Mouse (Mus musculus): Measurements from ENCODE around the gene Apba1.

The Apba1 gene

GRCm38 (mm10) chr19:23946026-23946685, 187.5 kb downstream of the Apba1 start:
- no peak for DNase-seq

GRCm38 (mm10) chr19:23946751-23947150, 188.1 kb downstream of the Apba1 start:
- DNase-seq = no peak

DNA sequence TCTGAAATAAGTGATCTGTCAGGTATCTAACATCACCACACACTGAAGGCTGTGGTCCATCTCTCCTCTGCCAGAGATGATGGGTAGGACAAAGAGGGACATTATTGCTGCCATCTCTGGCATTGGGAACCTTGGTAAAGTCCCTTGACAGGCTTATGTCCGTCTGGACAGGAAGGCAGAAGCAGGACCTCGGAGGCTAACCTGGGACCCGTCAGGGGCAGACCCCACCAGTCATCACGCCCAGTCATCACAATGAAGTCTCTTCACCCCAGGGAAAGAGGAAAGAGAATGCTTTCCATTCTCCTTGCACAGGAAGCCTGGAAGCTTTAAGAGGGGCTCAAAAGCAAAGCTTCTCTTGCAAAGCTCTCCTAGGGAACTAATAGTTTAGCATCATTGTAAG, 189.2 kb downstream of the Apba1 start:
- no peak for DNase-seq

GRCm38 (mm10) chr19:23948301-23949000, 189.8 kb downstream of the Apba1 start:
- DNase-seq = no peak

GRCm38 (mm10) chr19:23955461-23955860, 196.8 kb downstream of the Apba1 start:
- no peak for DNase-seq

DNA sequence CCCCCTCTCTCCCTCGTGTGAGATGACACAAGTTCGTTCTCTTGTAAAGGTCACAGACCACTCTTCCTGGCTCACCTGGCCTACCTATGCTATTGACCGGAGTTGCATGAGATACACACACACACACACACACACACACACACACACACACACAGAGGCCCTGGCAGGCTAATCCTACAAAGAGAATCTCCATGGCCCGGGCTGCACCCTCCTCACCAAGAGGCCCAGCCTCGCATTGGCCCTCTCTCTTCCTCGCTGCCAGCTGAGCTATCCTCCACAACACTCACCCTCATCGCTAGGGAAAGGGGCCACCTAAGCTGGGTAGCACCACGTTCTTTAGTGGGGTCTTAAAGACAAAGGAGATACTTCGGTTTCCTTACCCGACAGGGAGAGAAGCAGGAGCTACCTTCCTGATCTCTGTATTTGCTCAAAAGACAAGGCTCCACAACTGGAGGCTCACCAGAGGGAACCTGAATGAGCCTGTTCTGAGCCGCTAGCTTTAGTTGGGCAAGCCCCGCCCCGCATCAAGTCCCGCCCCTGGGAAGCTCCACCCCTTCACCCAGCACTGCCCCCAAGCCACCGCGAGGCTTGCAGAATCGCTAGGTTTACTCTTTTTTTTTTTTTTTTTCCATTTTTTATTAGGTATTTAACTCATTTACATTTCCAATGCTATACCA, 197.8 kb downstream of the Apba1 start:
- DNase-seq = peak; percentile 44

DNA sequence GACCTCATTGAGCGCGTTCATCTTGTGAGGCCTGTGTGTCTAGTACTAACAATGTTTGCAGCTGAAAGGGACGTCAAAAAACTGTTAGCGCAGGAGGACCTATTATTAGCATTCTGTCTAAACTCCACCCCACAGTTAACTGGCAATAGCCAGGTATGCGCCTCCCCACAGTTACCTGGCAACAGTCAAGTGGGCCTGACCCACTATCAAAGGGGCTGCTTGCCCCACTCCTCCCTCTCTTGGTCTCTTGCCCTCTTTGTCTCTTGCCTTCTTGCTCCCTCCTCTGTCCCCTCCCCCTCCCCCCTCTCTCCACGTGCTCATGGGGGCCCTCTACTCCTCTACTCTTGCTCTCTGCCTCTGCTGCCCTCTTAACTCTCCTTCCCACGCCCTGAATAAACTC, 198.9 kb downstream of the Apba1 start:
- DNase-seq = no peak

DNA sequence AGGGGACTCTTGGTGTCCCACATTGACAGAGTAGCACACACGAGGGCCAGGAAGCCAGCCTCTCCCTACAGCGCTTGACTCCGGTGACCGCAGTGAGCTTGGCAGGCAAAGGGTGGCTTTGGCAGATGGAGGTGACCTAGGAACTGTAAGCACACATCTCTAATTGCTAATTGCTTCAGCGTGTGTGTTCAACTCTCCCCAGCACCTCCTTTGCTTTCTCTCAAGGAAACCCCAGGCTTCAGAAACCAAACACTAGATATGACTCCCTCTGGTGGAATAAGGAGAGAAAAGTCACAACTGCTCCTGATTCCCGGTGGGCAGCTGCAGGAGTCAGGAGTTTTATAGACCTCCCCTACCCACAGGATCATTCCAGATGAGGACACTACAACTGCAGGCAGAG, 200.2 kb downstream of the Apba1 start:
- DNase-seq = no peak

DNA sequence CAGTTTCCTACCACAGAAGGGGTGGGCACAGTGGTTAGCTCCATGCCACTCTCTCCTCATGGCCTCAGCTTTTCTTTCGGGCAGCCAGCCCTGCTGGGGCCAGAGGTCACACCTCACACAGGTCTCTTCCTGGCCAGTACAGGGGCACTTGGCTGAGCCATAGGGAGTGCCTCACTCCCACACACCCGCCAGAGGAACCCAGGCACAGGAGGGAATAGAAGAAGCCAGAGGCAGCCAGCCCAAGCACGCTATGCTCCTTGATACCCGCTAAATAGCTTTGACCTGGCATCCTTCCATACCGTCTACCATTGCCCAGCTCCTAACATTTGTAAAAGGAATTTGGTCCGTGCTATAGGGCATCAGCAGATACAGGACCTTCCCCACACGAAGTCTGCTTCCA, 201.2 kb downstream of the Apba1 start:
- no peak for DNase-seq

DNA sequence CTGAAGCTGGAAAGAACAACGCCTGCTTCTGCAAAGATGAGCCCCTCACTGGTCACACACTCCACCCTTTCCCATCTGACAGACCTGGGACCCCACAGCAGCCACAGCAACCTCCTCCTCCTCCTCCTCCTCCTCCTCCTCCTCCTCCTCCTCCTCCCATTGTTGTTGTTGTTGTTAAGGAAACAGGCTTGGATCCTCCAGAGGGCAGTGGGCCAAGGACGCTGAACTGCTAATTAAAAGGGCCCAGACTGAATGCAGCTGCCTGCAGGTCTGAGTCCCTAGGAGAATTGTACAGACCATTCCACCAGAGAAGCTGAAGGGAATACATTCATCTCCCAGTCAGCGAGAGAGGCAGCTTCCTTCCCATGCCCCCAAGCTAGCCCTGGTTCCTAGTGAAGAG, 201.6 kb downstream of the Apba1 start:
- no peak for DNase-seq

DNA sequence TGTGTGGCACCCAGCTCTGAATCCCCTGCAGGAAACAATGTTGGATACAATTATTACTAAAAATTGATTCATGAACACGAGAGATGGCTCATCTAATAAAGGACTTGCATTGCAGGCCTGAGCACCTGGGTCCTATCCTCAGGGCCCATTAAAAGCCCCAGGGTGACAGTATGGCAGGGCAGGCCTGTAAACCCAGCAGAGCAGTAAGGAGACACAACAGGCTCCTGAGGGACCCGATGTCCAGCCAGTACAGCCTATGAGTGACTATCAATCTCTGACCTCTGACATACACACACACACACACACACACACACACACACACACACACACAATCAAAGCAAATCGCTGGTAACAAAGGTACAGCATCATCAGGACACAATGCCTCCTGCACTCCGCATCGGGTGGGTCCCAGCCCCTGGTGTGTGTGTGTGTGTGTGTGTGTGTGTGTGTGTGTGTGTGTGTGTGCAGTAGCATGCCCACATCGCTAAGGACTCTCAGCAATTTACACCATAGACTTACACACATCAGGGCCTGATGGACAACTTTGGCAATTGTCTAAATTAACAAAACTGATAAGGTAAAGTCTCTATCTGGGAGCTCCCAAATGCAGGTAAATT, 202.3 kb downstream of the Apba1 start:
- no peak for DNase-seq

- peak; percentile 78 for DNase-seq
These were observed 202.8 kb downstream of the Apba1 start for GRCm38 (mm10) chr19:23961516-23961915.

DNA sequence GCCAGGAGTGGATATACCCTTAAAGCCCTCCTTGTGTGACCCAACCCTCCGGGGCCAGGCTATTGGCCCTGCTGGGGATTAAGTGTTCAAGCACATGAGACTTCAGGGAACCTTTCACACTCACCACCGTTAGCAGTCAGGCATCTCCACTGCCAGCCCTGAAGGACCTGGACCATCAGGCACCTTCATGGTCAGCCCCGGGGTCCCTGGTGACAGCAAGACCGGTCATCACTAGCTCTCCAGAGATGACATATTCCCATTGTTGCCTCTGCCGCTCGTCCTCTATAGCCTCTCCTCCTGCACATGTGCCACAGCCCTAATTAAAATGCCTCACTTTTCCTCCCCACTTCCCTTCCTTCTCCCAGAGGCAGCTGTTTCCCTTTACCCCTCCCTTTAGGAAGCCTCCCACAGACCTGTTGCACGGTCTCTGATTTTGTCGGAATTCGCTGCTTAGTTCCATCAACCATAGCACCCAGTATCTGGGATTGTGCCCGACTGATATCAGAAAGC, 205.8 kb downstream of the Apba1 start:
- no peak for DNase-seq

DNA sequence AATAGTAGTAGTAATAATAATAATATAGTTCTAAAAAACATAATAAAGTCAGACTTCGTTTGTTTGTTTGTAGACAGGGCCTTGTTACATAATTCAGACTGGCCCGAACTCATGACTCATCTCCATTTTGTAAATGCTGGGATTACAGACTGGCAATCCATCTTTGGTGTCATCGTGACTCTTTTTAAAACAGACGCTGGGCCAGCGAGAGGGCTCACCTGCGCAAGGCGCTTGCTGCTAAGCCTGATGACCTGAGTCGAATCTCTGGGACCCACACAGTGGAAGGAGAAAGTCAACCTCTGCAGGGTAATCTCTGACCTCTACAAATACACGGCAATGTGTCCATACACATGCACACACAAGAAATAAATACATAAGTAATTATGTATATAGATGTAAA, 207.7 kb downstream of the Apba1 start:
- DNase-seq = no peak

DNA sequence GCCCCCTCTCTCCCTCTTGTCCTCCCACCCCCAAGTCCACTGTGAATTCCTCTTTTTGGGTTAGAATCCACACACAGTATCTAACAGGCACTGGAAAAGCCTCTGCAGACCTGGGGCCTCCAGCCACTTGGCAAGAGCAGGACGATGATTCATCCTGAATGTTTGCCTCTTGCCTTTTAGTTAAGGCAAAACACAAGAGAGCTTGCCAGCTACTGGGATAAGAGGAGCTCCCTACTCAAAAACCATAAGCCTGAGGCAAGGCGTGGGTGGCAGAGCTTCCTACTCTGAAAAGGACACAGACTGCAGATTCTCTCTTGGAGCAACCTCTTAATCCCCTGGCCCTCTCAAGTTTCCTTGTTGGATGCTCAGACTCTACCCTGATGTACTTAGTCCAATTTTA, 208.5 kb downstream of the Apba1 start:
- DNase-seq = no peak

- DNase-seq = no peak
These were observed 209.6 kb downstream of the Apba1 start for GRCm38 (mm10) chr19:23968125-23968861.

DNA sequence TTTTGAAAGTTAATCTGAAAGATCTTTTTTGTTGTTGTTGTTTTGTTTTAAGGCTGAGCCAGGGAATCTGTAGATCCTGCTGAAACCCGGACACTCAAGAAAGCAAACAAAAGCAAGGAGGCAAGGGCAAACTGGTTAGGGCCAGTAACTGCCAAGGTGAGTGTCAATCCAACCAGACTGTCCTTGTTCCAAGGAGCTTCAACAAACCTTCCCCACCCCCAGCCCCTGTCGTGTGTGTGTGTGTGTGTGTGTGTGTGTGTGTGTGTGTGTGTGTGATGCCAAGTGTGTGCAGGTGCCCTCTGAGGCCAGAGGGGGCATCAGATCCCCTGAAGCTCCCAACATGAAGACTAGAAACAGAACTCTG, 210.2 kb downstream of the Apba1 start:
- no peak for DNase-seq

DNA sequence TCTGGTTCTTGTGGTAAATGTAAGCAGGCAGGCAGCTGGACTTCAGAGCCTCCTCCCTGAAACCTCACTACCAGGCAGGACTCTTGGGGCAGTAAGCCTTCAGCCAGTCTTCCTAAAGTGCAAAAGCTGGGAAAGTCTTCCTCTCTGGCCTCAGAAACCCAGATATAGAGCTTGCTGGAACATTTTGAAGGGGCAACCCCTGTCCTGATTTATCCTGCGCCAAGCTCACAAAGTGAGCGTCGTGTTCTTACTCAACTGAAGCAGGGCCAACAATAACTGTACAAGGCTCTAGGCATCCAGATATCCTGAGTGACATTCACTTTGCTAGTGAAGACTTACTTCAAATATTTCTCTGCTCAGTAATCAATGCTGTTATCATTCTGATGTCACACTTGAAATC, 211.7 kb downstream of the Apba1 start:
- no peak for DNase-seq

- DNase-seq = no peak
These were observed 212.7 kb downstream of the Apba1 start for GRCm38 (mm10) chr19:23971391-23971790.

- DNase-seq = no peak
These were observed 214.4 kb downstream of the Apba1 start for GRCm38 (mm10) chr19:23972881-23973649.

DNA sequence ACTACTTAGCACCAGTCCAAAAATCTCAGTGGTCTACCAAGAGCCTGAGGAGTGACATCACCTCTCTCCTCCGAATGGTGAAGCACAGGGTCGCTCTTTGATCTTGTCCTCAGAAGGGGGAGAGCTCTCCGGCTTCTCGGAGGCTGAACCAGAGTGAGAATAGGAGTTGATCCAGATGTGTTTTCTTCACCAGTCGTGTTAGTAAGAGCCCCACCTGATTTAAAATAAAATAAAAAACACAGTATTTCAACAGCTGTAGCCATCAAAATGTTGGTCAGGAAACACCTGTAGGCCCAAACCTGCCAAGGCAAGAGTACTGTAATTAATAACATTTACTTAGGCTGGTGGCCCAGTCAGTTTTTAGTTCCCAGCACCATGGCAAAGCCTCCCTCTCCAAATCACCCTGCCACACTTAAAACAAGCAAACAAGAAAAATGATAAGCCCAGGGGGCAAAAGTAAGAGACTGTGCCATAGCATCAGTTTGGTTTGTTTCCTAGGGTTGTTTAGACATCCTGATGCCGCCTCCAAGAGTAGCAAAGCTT, 219.3 kb downstream of the Apba1 start:
- DNase-seq = no peak

DNA sequence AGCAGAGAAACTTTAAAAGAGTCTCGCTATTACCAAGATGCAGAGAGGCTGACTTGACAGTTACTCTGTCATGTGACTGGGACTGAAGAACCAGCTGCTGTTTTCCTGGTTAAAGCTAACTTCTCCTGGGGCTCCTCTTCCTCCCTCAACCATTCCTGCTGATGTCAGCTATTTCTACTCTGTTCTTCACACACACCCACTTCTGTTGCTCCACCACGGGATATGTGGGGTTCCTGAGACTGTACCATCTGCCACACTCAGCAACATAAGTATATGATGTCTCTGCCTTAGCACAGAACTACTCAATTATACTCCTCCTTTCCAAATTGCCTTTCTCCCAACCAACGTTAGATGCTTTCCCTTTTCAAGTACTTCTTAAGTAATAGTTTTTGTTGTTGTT, 221.9 kb downstream of the Apba1 start:
- no peak for DNase-seq
